Mouse (Mus musculus) spleen, adult 2 months (tissue): ENCODE measurements at regions not wholly inside any gene's neighbourhood (a gene's known extent, or its start where the extent isn't known, plus 50 kb on each side); places are given as distances from the start of the nearest gene placed in this dataset.

Experiments
- DNase-seq, 2 experiments: peaks; one replicate each; pipeline versions ENCODE4 v3.0.0 to v3.0.0-alpha.2; 2012 to 2021; ENCODE audit warnings: low spot score in 2 of 2, low read depth in 1 of 2
- H3K27ac ChIP-seq: fragments of 200-500 bp; 2 replicates; pipeline ENCODE4 v1.5.1; 2012; ENCODE audit warnings: low read length, inconsistent platforms; ENCODE audit not compliant: insufficient read depth
- H3K27me3 ChIP-seq: fragments of 200-500 bp; 2 replicates; pipeline ENCODE4 v1.6.1; 2012; ENCODE audit warnings: mild to moderate bottlenecking, moderate library complexity, low read length, inconsistent platforms; ENCODE audit not compliant: control insufficient read depth, insufficient read depth
- H3K36me3 ChIP-seq: fragments of 200-500 bp; 2 replicates; pipeline ENCODE4 v1.6.1; 2012; ENCODE audit warnings: mild to moderate bottlenecking, low read length, inconsistent platforms; ENCODE audit not compliant: control insufficient read depth, insufficient read depth
- H3K4me1 ChIP-seq: fragments of 200-500 bp; 2 replicates; pipeline ENCODE4 v1.6.1; 2011; ENCODE audit warnings: inconsistent platforms; ENCODE audit not compliant: control insufficient read depth, insufficient read depth, insufficient read length
- H3K4me3 ChIP-seq: fragments of 200-500 bp; 2 replicates; pipeline ENCODE4 v1.5.1; 2011; ENCODE audit warnings: mild to moderate bottlenecking, inconsistent platforms; ENCODE audit not compliant: insufficient read depth, insufficient read length; ENCODE audit errors: extremely low read depth
- CTCF ChIP-seq: fragments of 200-500 bp; IDR thresholded peaks from 2 replicates; pipeline ENCODE4 v1.5.1; 2011; ENCODE audit warnings: mild to moderate bottlenecking, inconsistent platforms; ENCODE audit not compliant: insufficient read depth, insufficient read length, insufficient replicate concordance; ENCODE audit errors: extremely low read depth
- POLR2A ChIP-seq: fragments of 200-500 bp; IDR thresholded peaks from 2 replicates; pipeline ENCODE4 v1.6.1; 2011; ENCODE audit warnings: low read depth, low read length, inconsistent platforms
- WGBS: fragments of 180-500 bp; shearing (Covaris S2); methylation state at CpG from one replicate; pipeline ENCODE4 v1.1.7; 2018; 5-methylcytosine and 5-hydroxymethylcytosine counted together

DNA sequence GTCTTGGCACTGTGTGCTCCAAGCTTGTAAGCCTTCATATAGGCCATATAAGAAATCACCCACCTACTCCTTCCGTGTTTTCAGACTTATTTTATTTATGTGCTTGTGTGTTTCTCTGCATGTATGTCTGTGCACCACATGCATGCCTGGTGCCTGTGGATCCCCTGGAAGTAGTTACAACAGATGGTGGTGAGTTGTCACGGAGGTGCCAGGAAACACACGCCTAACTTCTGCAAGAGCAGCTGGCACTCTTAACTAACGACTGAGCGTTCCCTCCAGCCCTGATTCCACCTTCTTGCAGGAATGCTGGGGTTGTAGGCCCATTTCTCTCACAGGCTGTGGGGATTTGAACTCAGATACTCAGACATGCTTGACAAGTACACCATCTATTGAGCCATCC lies 80.6 kb upstream of the Sulf2 start:
- DNase-seq, result no peak
- no peak for TF ChIP-seq CTCF
- TF ChIP-seq POLR2A, result no peak
- Histone ChIP-seq H3K27me3 (no peaks in the 10 kb centered on the region), H3K36me3 (no peaks in the 10 kb centered on the region), H3K27ac (no peak overlapping the region), H3K4me1 (no peaks in the 10 kb centered on the region), H3K4me3 (no peak overlapping the region)
- 68% methylated on average over 5 of the region's 5 CpGs for WGBS

DNA sequence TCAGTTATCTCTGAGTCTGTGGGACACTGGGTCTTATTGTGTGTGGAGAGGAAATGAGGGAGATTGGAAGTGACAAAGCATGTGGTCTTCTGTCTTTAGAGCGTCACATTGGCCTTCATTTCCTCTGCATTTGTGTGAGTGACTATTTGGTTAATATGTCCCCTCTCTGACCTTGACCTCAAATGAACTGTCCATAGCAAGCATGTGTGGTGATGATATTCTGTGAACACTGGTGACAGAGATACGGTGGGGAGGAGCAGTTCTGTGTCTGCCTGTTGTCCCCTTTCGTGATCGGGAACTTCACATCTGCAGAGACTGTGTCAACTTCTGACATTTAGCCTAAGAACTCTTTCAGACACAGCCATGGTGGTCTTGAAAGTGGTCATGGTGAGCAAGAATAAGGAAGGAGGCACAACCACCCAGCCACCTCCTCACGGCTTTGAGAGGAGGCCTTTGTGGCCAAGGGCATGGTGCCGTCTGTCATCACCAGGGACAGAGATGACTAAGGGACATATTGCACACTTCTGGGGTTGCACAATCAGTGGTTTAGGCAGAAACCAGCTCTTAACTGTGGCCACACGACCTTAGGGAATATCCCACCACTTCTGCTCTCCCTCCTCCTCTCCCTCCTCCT lies 79.2 kb upstream of the Sulf2 start:
- Histone ChIP-seq H3K27ac (no peak overlapping the region), H3K4me3 (no peak overlapping the region), H3K27me3 (no peaks in the 10 kb centered on the region), H3K36me3 (no peaks in the 10 kb centered on the region), H3K4me1 (no peaks in the 10 kb centered on the region)
- TF ChIP-seq POLR2A (no peak), CTCF (no peak)
- no peak for DNase-seq
- 55% methylated on average over 7 of the region's 7 CpGs for WGBS

DNA sequence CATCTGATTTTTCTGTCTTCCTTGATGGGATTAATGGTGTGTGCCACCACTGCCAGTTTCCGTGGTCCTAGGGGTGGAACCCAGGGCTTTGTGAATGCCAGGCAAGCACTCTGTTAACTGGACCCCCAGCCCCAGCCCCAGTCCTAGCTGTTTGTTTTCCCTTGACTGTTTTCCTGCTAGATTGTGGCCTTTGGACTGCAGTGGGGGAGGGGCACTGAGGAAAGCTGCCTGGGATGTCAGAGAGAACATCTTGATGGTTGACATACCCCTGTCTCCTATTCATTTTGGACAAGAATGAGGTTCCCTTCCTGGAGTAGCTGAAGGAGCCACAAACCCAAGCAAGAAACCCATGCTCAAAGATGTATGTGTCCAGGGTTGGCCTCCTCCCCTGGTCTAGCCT lies 77.8 kb upstream of the Sulf2 start:
- DNase-seq, result no peak
- Histone ChIP-seq H3K36me3 (no peaks in the 10 kb centered on the region), H3K4me3 (no peak overlapping the region), H3K4me1 (no peaks in the 10 kb centered on the region), H3K27me3 (no peaks in the 10 kb centered on the region), H3K27ac (no peak overlapping the region)
- TF ChIP-seq POLR2A, result no peak
- no peak for TF ChIP-seq CTCF
- WGBS, result 81% methylated on average over 1 of the region's 1 CpGs

DNA sequence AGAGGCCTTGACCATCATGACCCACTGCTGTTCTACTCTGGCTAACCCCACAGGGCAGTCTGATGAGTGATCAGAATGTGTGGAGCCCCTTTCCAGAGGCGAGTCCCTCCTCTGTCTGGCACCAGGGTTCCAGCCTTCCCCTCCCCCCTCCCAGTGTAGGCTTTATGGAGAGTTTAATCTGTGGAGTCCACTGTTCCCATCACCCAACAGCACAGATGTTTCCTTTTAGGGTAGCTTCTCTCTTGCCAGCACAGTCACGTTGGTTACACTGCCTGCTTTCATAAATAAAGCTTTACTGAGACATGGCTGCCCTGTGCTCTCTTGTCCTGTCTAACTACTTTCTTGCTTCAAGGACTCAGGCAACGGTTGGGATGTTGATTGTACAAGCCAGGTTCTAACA lies 76.9 kb upstream of the Sulf2 start:
- no peaks in the 10 kb centered on the region for H3K27me3 ChIP-seq
- 43% methylated on average over 3 of the region's 3 CpGs for WGBS
- H3K27ac ChIP-seq, result no peak overlapping the region
- no peak overlapping the region for H3K4me3 ChIP-seq
- H3K36me3 ChIP-seq, result no peaks in the 10 kb centered on the region
- no peak for DNase-seq
- no peaks in the 10 kb centered on the region for H3K4me1 ChIP-seq
- no peak for TF ChIP-seq CTCF
- TF ChIP-seq POLR2A, result no peak

DNA sequence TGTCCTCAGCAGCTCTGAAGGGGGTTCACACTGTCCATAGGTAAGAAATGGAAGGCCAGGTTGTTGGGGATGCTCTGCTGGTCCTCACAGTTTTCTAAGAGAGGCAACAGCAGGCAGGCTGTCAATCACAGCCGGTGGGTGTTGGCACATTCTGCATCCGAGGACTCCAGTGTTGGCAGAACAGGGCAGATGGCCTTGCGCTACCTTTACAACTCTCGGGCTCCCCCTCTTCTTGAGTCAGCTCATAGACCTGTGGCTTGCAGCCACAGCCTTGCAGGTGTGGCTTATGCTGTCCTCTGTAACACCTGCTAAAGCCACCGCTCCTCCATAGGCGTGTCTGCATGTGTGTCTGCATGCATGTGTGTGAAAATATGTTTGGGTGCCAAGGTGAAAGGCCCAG lies 75.2 kb upstream of the Sulf2 start:
- H3K4me3 ChIP-seq, result no peak overlapping the region
- H3K27me3 ChIP-seq, result no peaks in the 10 kb centered on the region
- no peaks in the 10 kb centered on the region for H3K4me1 ChIP-seq
- no peak for TF ChIP-seq CTCF
- TF ChIP-seq POLR2A, result no peak
- DNase-seq, result no peak
- 83% methylated on average over 6 of the region's 6 CpGs for WGBS
- no peak overlapping the region for H3K27ac ChIP-seq
- H3K36me3 ChIP-seq, result no peaks in the 10 kb centered on the region

DNA sequence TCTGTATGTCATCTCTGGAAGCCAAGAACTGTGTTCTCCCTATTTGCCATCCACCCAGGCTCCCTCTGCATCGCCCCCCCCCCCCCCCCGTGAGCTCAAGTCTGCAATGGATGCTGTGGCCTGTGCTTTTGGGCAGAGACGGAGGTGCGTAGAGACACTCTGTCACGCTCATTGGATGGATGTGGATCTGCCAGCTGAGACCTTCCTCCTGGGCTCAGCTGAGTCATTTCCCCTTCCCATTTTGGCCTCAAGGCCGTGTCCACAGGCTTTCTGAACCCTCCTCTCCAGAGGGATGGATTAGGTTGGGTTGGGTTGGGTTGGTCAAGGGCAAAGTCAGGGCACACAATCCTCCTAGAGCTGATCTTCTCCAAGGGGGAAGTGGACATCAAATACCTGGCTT lies 72.9 kb upstream of the Sulf2 start:
- Histone ChIP-seq H3K27ac (no peak overlapping the region), H3K36me3 (no peaks in the 10 kb centered on the region), H3K27me3 (no peaks in the 10 kb centered on the region), H3K4me3 (no peak overlapping the region), H3K4me1 (no peaks in the 10 kb centered on the region)
- TF ChIP-seq POLR2A (no peak), CTCF (no peak)
- no peak for DNase-seq
- WGBS, result 61% methylated on average over 6 of the region's 6 CpGs

DNA sequence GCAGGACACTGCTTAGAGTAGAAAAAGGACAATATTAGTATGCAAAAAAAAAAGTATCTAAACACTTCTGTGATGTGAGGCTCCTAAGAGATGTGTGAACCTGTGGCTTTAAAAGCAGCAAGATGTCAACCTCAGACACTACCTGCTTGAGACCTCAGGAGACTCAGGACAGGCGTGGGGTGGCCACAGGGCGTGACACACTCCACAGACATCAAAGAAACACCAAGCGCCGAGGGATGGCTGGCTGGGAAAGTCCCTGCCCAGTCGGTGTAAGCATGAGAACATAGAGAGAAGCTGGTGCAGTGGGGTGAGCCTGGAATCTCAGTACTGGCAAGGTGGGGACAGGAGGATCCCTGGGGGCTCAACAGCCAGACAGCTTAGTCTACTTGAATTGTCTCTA lies 72.0 kb upstream of the Sulf2 start:
- Histone ChIP-seq H3K4me3 (no peak overlapping the region), H3K27ac (no peak overlapping the region), H3K27me3 (no peaks in the 10 kb centered on the region), H3K36me3 (no peaks in the 10 kb centered on the region), H3K4me1 (no peaks in the 10 kb centered on the region)
- peak in 1 of 2 experiments; percentile 7 for DNase-seq
- TF ChIP-seq CTCF (no peak), POLR2A (no peak)
- 27% methylated on average over 5 of the region's 5 CpGs for WGBS
